Mouse (Mus musculus) adrenal gland, adult 18-20 months (tissue): ENCODE measurements at regions not wholly inside any gene's neighbourhood (a gene's known extent, or its start where the extent isn't known, plus 50 kb on each side); places are given as distances from the start of the nearest gene placed in this dataset.

Experiments used
- DNase-seq, 2 experiments: peaks; one replicate each; pipeline ENCODE4 v3.0.0; 2021 to 2022; ENCODE audit warnings: low spot score in 2 of 2

GRCm38 (mm10) chr2:145003509-145003908 is 164.0 kb upstream of the Slc24a3 start:
- no peak for DNase-seq

GRCm38 (mm10) chr2:145010674-145011073 is 156.9 kb upstream of the Slc24a3 start:
- DNase-seq, result no peak

GRCm38 (mm10) chr2:145011221-145011620 is 156.3 kb upstream of the Slc24a3 start:
- DNase-seq, result no peak

- no peak for DNase-seq
Measured at GRCm38 (mm10) chr2:145015951-145016350, 151.6 kb upstream of the Slc24a3 start.

GRCm38 (mm10) chr2:145016939-145017338 is 150.6 kb upstream of the Slc24a3 start:
- no peak for DNase-seq

DNA sequence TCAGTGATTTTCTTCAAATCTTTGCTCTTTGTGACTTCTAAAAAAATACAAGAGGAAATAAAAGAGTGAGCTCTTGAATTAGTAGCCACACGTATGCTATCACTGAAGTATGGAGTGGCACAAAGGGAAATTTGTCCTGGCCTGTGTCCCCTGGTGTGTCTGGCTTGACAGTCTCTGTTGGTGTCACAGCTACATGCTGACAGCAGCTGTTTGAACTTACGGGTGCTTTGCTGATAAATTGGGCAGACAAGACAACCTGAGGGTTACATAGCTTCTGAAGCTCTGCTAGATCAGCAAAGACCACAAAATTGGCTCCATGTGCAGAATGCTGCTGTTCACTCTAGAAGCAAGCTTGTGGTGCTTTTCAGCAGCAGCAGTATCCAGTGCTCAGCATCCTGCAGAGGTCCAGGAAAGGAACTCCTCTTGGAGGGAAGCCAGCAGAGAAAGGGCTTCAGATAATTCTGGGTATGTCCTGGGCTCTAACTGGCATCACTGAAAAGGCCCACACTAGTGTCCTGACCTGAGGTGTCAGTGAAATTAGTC is 149.9 kb upstream of the Slc24a3 start:
- DNase-seq, result no peak

DNA sequence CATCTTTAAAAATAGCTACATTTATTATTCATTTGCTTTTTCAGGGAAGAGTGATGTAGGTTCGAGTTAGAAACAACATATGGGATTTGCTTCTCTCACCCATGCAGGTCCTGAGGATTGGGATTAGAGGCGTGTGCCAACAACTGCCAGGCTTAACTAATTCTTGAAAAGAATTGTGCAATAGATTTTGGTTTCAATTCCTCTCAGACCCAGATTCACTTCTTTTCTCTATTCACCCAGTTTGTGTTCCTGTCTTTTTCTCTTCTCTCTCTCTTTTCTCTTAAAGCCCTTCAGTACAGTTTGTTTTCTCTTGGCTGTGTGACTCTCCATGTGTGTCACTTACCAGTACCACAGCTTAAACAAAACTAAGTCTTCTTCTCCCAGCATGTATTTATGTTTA is 119.8 kb upstream of the Slc24a3 start:
- no peak for DNase-seq

- no peak for DNase-seq
Measured at GRCm38 (mm10) chr2:145049655-145050376, 117.7 kb upstream of the Slc24a3 start.

GRCm38 (mm10) chr2:145052405-145052804 is 115.1 kb upstream of the Slc24a3 start:
- DNase-seq, result no peak

DNA sequence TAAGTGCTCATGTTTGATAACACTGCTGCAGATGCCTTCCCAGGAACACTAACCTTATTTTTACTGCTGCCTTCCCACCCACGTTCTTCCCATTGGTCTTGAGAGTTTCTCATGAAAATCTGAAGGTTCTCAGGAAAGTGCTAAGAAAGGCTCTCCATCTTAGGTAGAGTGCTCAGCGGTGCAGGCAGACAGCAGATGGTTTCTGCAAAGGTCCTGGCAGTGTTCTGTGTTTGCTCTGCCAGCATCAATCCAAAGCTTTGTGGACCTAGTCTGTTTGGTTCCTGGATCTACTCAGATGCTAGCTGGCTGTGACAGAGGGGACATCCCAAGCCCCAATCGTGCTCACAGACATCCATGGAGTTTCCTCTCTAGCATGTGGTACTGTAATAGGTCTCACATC is 111.3 kb upstream of the Slc24a3 start:
- no peak for DNase-seq

DNA sequence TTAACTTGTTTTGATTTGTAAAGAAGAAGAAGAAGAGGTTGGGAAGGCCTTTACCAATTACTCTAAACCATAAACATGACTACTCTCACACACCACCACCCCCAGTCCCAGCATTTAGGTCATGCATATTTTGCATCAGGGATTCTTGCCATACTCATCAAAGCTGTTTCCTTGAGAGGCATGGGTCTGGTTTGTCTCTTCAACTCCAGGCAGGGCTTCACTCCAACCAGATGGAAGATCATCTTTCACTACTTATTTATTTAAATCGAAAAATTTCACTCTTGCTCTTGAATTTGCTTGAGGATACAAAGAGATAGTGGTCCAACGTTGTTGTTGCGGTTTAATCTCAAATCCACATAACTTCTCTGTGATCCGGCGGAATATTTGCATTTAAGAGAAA is 110.8 kb upstream of the Slc24a3 start:
- DNase-seq, result no peak

- DNase-seq, result no peak
Measured at GRCm38 (mm10) chr2:145069931-145070330, 97.6 kb upstream of the Slc24a3 start.

GRCm38 (mm10) chr2:145081926-145082325 is 85.6 kb upstream of the Slc24a3 start:
- no peak for DNase-seq

- peak in 1 of 2 experiments; percentile 3 for DNase-seq
Measured at GRCm38 (mm10) chr2:145084621-145085020, 82.9 kb upstream of the Slc24a3 start.

GRCm38 (mm10) chr2:145086118-145086517 is 81.4 kb upstream of the Slc24a3 start:
- DNase-seq, result no peak

GRCm38 (mm10) chr2:145103295-145103694 is 64.3 kb upstream of the Slc24a3 start:
- DNase-seq, result no peak

GRCm38 (mm10) chr2:145111615-145112014 is 55.9 kb upstream of the Slc24a3 start:
- no peak for DNase-seq

DNA sequence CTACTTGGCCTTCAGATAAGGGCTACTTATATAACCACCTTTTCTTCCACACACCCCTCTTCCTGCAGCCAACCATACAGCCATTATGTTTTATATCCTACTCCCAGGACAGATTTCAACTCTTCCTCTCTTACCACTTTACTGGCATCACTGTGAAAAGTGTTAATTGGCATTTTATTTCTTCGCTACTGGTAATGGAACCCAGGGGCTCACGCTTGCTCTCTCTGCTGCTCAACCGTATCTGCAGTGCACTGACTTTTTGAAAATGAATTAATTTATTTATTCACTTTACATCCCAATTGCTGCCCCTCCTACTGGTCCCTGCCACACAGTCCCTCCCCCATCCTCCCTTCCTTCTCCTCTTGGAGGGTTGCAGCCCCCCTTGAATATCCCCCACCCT is 52.5 kb upstream of the Slc24a3 start:
- no peak for DNase-seq
